In genomic region chr5:45266914-45267313, GRCm38 (mm10) we compare ENCODE assay signal across 28 mouse cellular contexts.
DNase-seq lines count a peak whose midpoint lies in the region; ATAC-seq lines count a peak whose summit lies in the region.
"Had no signal": no experiment of that assay in that cellular context is flagged by ENCODE, and none has a peak within 500 bp of the region (broad histone marks: within the 10 kb centered on the region; RNA-seq: fewer than 3 reads in every experiment).

No protein-coding gene starts in this region.

- H3K4me2 ChIP-seq in forebrain, embryonic 14.5 days (ENCODE audit: low read length) = no peak overlapping the region
- H3K4me2 ChIP-seq in midbrain, embryonic 11.5 days = no peak overlapping the region
- H3K4me2 ChIP-seq in midbrain, embryonic 15.5 days = no peak overlapping the region
- H3K4me2 ChIP-seq: embryonic facial prominence, embryonic 13.5 days; hindbrain, embryonic 15.5 days; intestine, embryonic 15.5 days; limb, embryonic 13.5 days; liver, embryonic 11.5 days; lung, embryonic 15.5 days had no signal

- DNase-seq in forebrain, embryonic 14.5 days (ENCODE audit: low spot score) = peak; percentile 54
- no peak for DNase-seq in forebrain, embryonic 10.5 days (ENCODE audit: extremely low spot score, low spot score)
- peak; percentile 86 for DNase-seq in midbrain, embryonic 11.5 days (ENCODE audit: low spot score, missing footprints)
- no peak for DNase-seq in midbrain, embryonic 10.5 days (ENCODE audit: low spot score)
- DNase-seq in cerebellum, postnatal 4 days (ENCODE audit: low spot score in 2 of 2) = no peak
- DNase-seq in adrenal gland, adult 2 months = no peak
- DNase-seq: adrenal gland, postnatal 36 days; cerebellum, adult 9-10 months; cerebellum, postnatal 36 days; embryo, embryonic 11 days; heart, postnatal 14 days; kidney, adult 2 months; kidney, postnatal 36 days; right cerebral cortex, postnatal 4 days; thymus, adult 18-20 months; thymus, postnatal 36 days had no signal

- H3K36me3 ChIP-seq in forebrain, embryonic 14.5 days (ENCODE audit: control insufficient read depth, insufficient read depth, low read length) = no peaks in the 10 kb centered on the region
- H3K36me3 ChIP-seq in forebrain, embryonic 10.5 days (replicated peaks) = no peaks in the 10 kb centered on the region
- H3K36me3 ChIP-seq in midbrain, embryonic 11.5 days (ENCODE audit: control insufficient read depth, insufficient read depth, low read length) = no peaks in the 10 kb centered on the region
- no peaks in the 10 kb centered on the region for H3K36me3 ChIP-seq in midbrain, embryonic 10.5 days
- H3K36me3 ChIP-seq in midbrain, embryonic 15.5 days (replicated peaks) = no peaks in the 10 kb centered on the region
- H3K36me3 ChIP-seq: embryonic facial prominence, embryonic 13.5 days; hindbrain, embryonic 10.5 days; hindbrain, embryonic 15.5 days; intestine, embryonic 15.5 days; limb, embryonic 13.5 days; lung, embryonic 15.5 days had no signal

- H3K4me1 ChIP-seq in forebrain, embryonic 14.5 days (ENCODE audit: control insufficient read depth, insufficient read depth, low read length) = 0 out of 2 replicates have a peak, but pooled peaks cover 2% of the 10 kb centered on the region
- peaks cover 14% of the 10 kb centered on the region for H3K4me1 ChIP-seq in forebrain, embryonic 10.5 days
- no peaks in the 10 kb centered on the region for H3K4me1 ChIP-seq in midbrain, embryonic 11.5 days (ENCODE audit: control insufficient read depth, insufficient read depth, low read length)
- peaks cover 11% of the 10 kb centered on the region; the same call in 1 of the 2 replicates for H3K4me1 ChIP-seq in midbrain, embryonic 10.5 days
- peaks cover 17% of the 10 kb centered on the region for H3K4me1 ChIP-seq in midbrain, embryonic 15.5 days
- H3K4me1 ChIP-seq: embryonic facial prominence, embryonic 13.5 days; intestine, embryonic 15.5 days; limb, embryonic 13.5 days; lung, embryonic 15.5 days had no signal

- H3K27me3 ChIP-seq in forebrain, embryonic 14.5 days (replicated peaks; ENCODE audit: control insufficient read depth, insufficient read depth, low read length) = no peaks in the 10 kb centered on the region
- H3K27me3 ChIP-seq in forebrain, embryonic 10.5 days (ENCODE audit: poor library complexity, severe bottlenecking) = no peaks in the 10 kb centered on the region
- H3K27me3 ChIP-seq in midbrain, embryonic 11.5 days (ENCODE audit: control insufficient read depth, insufficient read depth, low read length) = no peaks in the 10 kb centered on the region
- H3K27me3 ChIP-seq in midbrain, embryonic 10.5 days (ENCODE audit: low read depth, poor library complexity, severe bottlenecking) = no peaks in the 10 kb centered on the region
- no peaks in the 10 kb centered on the region for H3K27me3 ChIP-seq in midbrain, embryonic 15.5 days (replicated peaks)
- H3K27me3 ChIP-seq: embryonic facial prominence, embryonic 13.5 days; hindbrain, embryonic 15.5 days; intestine, embryonic 15.5 days; limb, embryonic 13.5 days; lung, embryonic 15.5 days had no signal

- H3K4me3 ChIP-seq in forebrain, embryonic 14.5 days (ENCODE audit: low read depth, low read length) = no peak overlapping the region
- H3K4me3 ChIP-seq in forebrain, embryonic 10.5 days = no peak overlapping the region
- H3K4me3 ChIP-seq in midbrain, embryonic 11.5 days (ENCODE audit: low read depth, low read length) = no peak overlapping the region
- H3K4me3 ChIP-seq in midbrain, embryonic 10.5 days = no peak overlapping the region
- no peak overlapping the region for H3K4me3 ChIP-seq in midbrain, embryonic 15.5 days
- H3K4me3 ChIP-seq: embryonic facial prominence, embryonic 13.5 days; erythroblast, embryonic 14.5 days; hindbrain, embryonic 10.5 days; hindbrain, embryonic 15.5 days; intestine, embryonic 15.5 days; layer of hippocampus, adult 2 months; left cerebral cortex, adult 2 months; limb, embryonic 13.5 days; lung, embryonic 15.5 days had no signal

- ATAC-seq in forebrain, embryonic 14.5 days = peak; percentile 48; the same call in 1 of the 2 replicates
- ATAC-seq in midbrain, embryonic 11.5 days (ENCODE audit: low FRiP score) = no peak
- ATAC-seq in midbrain, embryonic 15.5 days (replicated peaks) = peak; percentile 91
- ATAC-seq: intestine, embryonic 15.5 days had no signal

- no peak overlapping the region for H3K27ac ChIP-seq in forebrain, embryonic 14.5 days (ENCODE audit: low read depth, low read length)
- H3K27ac ChIP-seq in forebrain, embryonic 10.5 days = no peak overlapping the region
- no peak overlapping the region for H3K27ac ChIP-seq in midbrain, embryonic 11.5 days (ENCODE audit: low read depth, low read length)
- H3K27ac ChIP-seq in midbrain, embryonic 10.5 days (replicated peaks) = no peak overlapping the region
- H3K27ac ChIP-seq in midbrain, embryonic 15.5 days = peak overlapping the region; percentile 78
- H3K27ac ChIP-seq: embryonic facial prominence, embryonic 13.5 days; hindbrain, embryonic 15.5 days; intestine, embryonic 15.5 days; layer of hippocampus, adult 2 months; left cerebral cortex, adult 2 months; limb, embryonic 13.5 days; lung, embryonic 15.5 days; stomach, postnatal 0 days had no signal

- no peaks in the 10 kb centered on the region for H3K9me3 ChIP-seq in forebrain, embryonic 14.5 days (replicated peaks; ENCODE audit: control insufficient read depth, low read length)
- H3K9me3 ChIP-seq in forebrain, embryonic 10.5 days = no peaks in the 10 kb centered on the region
- H3K9me3 ChIP-seq in midbrain, embryonic 11.5 days (ENCODE audit: control insufficient read depth, low read length) = no peaks in the 10 kb centered on the region
- H3K9me3 ChIP-seq in midbrain, embryonic 10.5 days (replicated peaks) = no peaks in the 10 kb centered on the region
- no peaks in the 10 kb centered on the region for H3K9me3 ChIP-seq in midbrain, embryonic 15.5 days
- H3K9me3 ChIP-seq: embryonic facial prominence, embryonic 13.5 days; hindbrain, embryonic 10.5 days; hindbrain, embryonic 15.5 days; intestine, embryonic 15.5 days; limb, embryonic 13.5 days; lung, embryonic 15.5 days had no signal

- WGBS in forebrain, embryonic 14.5 days = 18% methylated on average over 5 of the region's 5 CpGs
- WGBS in forebrain, embryonic 10.5 days = 51% methylated on average over 5 of the region's 5 CpGs
- WGBS in midbrain, embryonic 11.5 days = 49% methylated on average over 5 of the region's 5 CpGs
- 63% methylated on average over 5 of the region's 5 CpGs for WGBS in midbrain, embryonic 10.5 days
- 18% methylated on average over 5 of the region's 5 CpGs for WGBS in midbrain, embryonic 15.5 days

- H3K9ac ChIP-seq in forebrain, embryonic 14.5 days (ENCODE audit: low read length) = no peak overlapping the region
- H3K9ac ChIP-seq in midbrain, embryonic 11.5 days (ENCODE audit: low read length) = no peak overlapping the region
- H3K9ac ChIP-seq in midbrain, embryonic 15.5 days = no peak overlapping the region
- H3K9ac ChIP-seq: embryonic facial prominence, embryonic 13.5 days; hindbrain, embryonic 15.5 days; intestine, embryonic 15.5 days; limb, embryonic 13.5 days; lung, embryonic 15.5 days had no signal

Comparison
In these comparisons a context has a peak if more than half of its experiments do, and no peak if none do; other contexts are left out.
1. DNase-seq: peak in forebrain, embryonic 14.5 days (single experiment) and midbrain, embryonic 11.5 days (single experiment); none in forebrain, embryonic 10.5 days (single experiment), midbrain, embryonic 10.5 days (single experiment), cerebellum, postnatal 4 days (0 of 2) and adrenal gland, adult 2 months (single experiment).